10 mouse cellular contexts compared by ENCODE assay signal in genomic region chr6:87541171-87541571, GRCm38 (mm10). TPM values are rescaled to one million over a fixed set of nuclear protein-coding genes. Genes with fewer than 3 reads are reported as not detected.
A peak's percentile ranks its signal among the peaks of the same experiment; 100 is the strongest.
DNase-seq lines count a peak whose midpoint lies in the region; ATAC-seq and TF ChIP-seq lines count a peak whose summit lies in the region.
"Had no signal": no experiment of that assay in that cellular context is flagged by ENCODE, and none has a peak within 500 bp of the region (broad histone marks: within the 10 kb centered on the region; RNA-seq: fewer than 3 reads in every experiment).

No protein-coding gene starts in this region.

- no peak overlapping the region for H3K4me2 ChIP-seq in myocyte (ENCODE audit: low read depth)
- H3K4me2 ChIP-seq in forebrain, embryonic 11.5 days (ENCODE audit: low read depth, low read length, severe bottlenecking) = no peak overlapping the region
- H3K4me2 ChIP-seq: hindbrain, embryonic 15.5 days had no signal

- H3K4me3 ChIP-seq in myocyte = no peak overlapping the region
- no peak overlapping the region for H3K4me3 ChIP-seq in forebrain, embryonic 11.5 days (ENCODE audit: low read depth, low read length)
- H3K4me3 ChIP-seq: hindbrain, embryonic 15.5 days had no signal

- H3K36me3 ChIP-seq in myocyte (ENCODE audit: control insufficient read depth, insufficient read depth) = no peaks in the 10 kb centered on the region
- H3K36me3 ChIP-seq in forebrain, embryonic 11.5 days (ENCODE audit: control insufficient read depth, insufficient read depth, low read length) = no peaks in the 10 kb centered on the region
- H3K36me3 ChIP-seq: hindbrain, embryonic 15.5 days had no signal

- H3K27ac ChIP-seq in forebrain, embryonic 11.5 days (ENCODE audit: low read depth, low read length) = no peak overlapping the region
- H3K27ac ChIP-seq: hindbrain, embryonic 15.5 days had no signal

- WGBS in forebrain, embryonic 11.5 days = 85% methylated on average over 6 of the region's 6 CpGs

- peaks cover 12% of the 10 kb centered on the region for H3K27me3 ChIP-seq in myocyte (ENCODE audit: control insufficient read depth, insufficient read depth, insufficient read length)
- no peaks in the 10 kb centered on the region for H3K27me3 ChIP-seq in forebrain, embryonic 11.5 days (ENCODE audit: control insufficient read depth, insufficient read depth, low read length)
- H3K27me3 ChIP-seq: hindbrain, embryonic 15.5 days had no signal

- H3K79me2 ChIP-seq in myocyte (ENCODE audit: control insufficient read depth, insufficient read depth) = no peaks in the 10 kb centered on the region

- ATAC-seq in frontal cortex, adult (ENCODE audit: low TSS enrichment) = no peak
- no peak for ATAC-seq in forebrain, embryonic 11.5 days (replicated peaks; ENCODE audit: low FRiP score)
- ATAC-seq in cerebellum, adult (ENCODE audit: insufficient number of reproducible peaks, low FRiP score, low TSS enrichment) = no peak

- no peak for TF ChIP-seq POLR2A in myocyte (IDR thresholded peaks at IDR 0.05; ENCODE audit: insufficient read length, low read depth)

- no peaks in the 10 kb centered on the region; the same call in 1 of the 2 replicates for H3K9me3 ChIP-seq in forebrain, embryonic 11.5 days (ENCODE audit: control insufficient read depth, low read length)
- H3K9me3 ChIP-seq: hindbrain, embryonic 15.5 days had no signal

- H3ac ChIP-seq in myocyte (ENCODE audit: control insufficient read depth, insufficient read length) = no peak overlapping the region

- H3K4me1 ChIP-seq in forebrain, embryonic 11.5 days (replicated peaks; ENCODE audit: control insufficient read depth, insufficient read depth, low read length) = no peaks in the 10 kb centered on the region
- H3K4me1 ChIP-seq: hindbrain, embryonic 15.5 days had no signal

- peak; percentile 57 to 71 for DNase-seq in spleen, adult 18-20 months
- no peak for DNase-seq in spleen, adult 12 weeks (ENCODE audit: low spot score)
- DNase-seq in induced T-regulatory cell, adult 2 months (ENCODE audit: low read depth) = peak; percentile 89
- no peak for DNase-seq in urinary bladder, postnatal 25 days (ENCODE audit: low spot score)
- no peak for DNase-seq in forebrain, embryonic 11.5 days (ENCODE audit: low spot score)
- DNase-seq: cerebellum, postnatal 25 days had no signal

- H3K9ac ChIP-seq in forebrain, embryonic 11.5 days (ENCODE audit: low read length) = no peak overlapping the region
- H3K9ac ChIP-seq: hindbrain, embryonic 15.5 days had no signal

TF ChIP-seq in myocyte, 11 proteins besides CTCF, POLR2A, EP300 and RAD21:
- TF ChIP-seq TCF3 (IDR thresholded peaks at IDR 0.05; ENCODE audit: insufficient read length, low read depth) = no peak
- peak in 1 of 3 experiments; percentile 36 for TF ChIP-seq MYOG (IDR thresholded peaks at IDR 0.05; ENCODE audit: control insufficient read depth in 1 of 3, insufficient read depth in 1 of 3, insufficient read length in 2 of 3, low read depth in 2 of 3)
- TF ChIP-seq POLR2AphosphoS2 (IDR thresholded peaks at IDR 0.05; ENCODE audit: insufficient read length, low read depth) = no peak
- no peak for TF ChIP-seq REST (IDR thresholded peaks at IDR 0.05; ENCODE audit: insufficient read depth, insufficient read length)
- TF ChIP-seq MAX (IDR thresholded peaks at IDR 0.05; ENCODE audit: low read depth) = peak; percentile 46
- no peak for TF ChIP-seq CEBPB (IDR thresholded peaks at IDR 0.05; ENCODE audit: insufficient read depth, poor library complexity, severe bottlenecking)
- peak in 1 of 3 experiments; percentile 36 for TF ChIP-seq MYOD1 (IDR thresholded peaks at IDR 0.05; ENCODE audit: control insufficient read depth in 1 of 3, insufficient read length in 2 of 3, low read depth in 2 of 3)
- TF ChIP-seq SRF (IDR thresholded peaks at IDR 0.05; ENCODE audit: control insufficient read depth, insufficient read length, low read depth) = no peak
- TF ChIP-seq E2F4 (IDR thresholded peaks at IDR 0.05; ENCODE audit: insufficient read depth) = no peak
- no peak for TF ChIP-seq TCF12 (IDR thresholded peaks at IDR 0.05; ENCODE audit: insufficient read depth, poor library complexity, severe bottlenecking)
- no peak for TF ChIP-seq USF1 (IDR thresholded peaks at IDR 0.05; ENCODE audit: low read depth)

RNA-seq across cellular contexts. Expression of gene Arhgap25, which starts 8.1 kb away (rescaled TPM):
- polyA plus RNA-seq in myocyte (2012; fragmentation: generic; extraction: Trizol) = 0.34 TPM
- 2.0 and 2.7 TPM in 2 replicates for polyA plus RNA-seq in forebrain, embryonic 11.5 days (2014; fragmentation: Nextera tagmentation; extraction: Ambion mirVana)

RNA-seq across cellular contexts. Expression of gene Prokr1, which starts 49.4 kb away (rescaled TPM):
- polyA plus RNA-seq in myocyte (2012; fragmentation: generic; extraction: Trizol) = 0.25 TPM
- polyA plus RNA-seq in forebrain, embryonic 11.5 days (2014; fragmentation: Nextera tagmentation; extraction: Ambion mirVana) = 6.4 and 7.1 TPM in 2 replicates

Comparison
In these comparisons a context has a peak if more than half of its experiments do, and no peak if none do; other contexts are left out.
1. DNase-seq: peak in spleen, adult 18-20 months (2 of 2) and induced T-regulatory cell, adult 2 months (single experiment); none in spleen, adult 12 weeks (single experiment), urinary bladder, postnatal 25 days (single experiment) and forebrain, embryonic 11.5 days (single experiment).